Mouse (Mus musculus): ENCODE results near the gene Fbxo34.
"Not testable (repeated sequence)": the region's sequence is repeated elsewhere in the genome, so short reads cannot be mapped to it uniquely, and the experiment has no call there.

- not testable (repeated sequence) for TF ChIP-seq CTCF, POLR2A (IDR thresholded peaks at IDR 0.05; ENCODE audit: insufficient read depth, low read depth, low read length)
These were observed at the start of gene Fbxo34 for GRCm38 (mm10) chr14:47450121-47450520.
